Mouse (Mus musculus): Measurements from ENCODE around the gene Crb3.

Crb3 gene

GRCm38 (mm10) chr17:57107064-57107463 is 48.2 kb downstream of the Crb3 start:
- no peak for DNase-seq

GRCm38 (mm10) chr17:57108040-57108665 is 49.2 kb downstream of the Crb3 start:
- no peak for DNase-seq

GRCm38 (mm10) chr17:57108666-57109171 is 49.8 kb downstream of the Crb3 start:
- no peak for DNase-seq

- no peak for DNase-seq
These were observed 51.1 kb downstream of the Crb3 start for GRCm38 (mm10) chr17:57110005-57110404.

- no peak for DNase-seq
These were observed 54.0 kb downstream of the Crb3 start for GRCm38 (mm10) chr17:57112768-57113474.

All from right cerebral cortex, postnatal 14 days (tissue).